Mouse (Mus musculus) lung, postnatal 0 days (tissue): ENCODE measurements around the gene Tub. TPM values are rescaled to one million over a fixed set of nuclear protein-coding genes. Genes with fewer than 3 reads are reported as not detected.

ENCODE experiments used
- ATAC-seq: fragments of 200-750 bp; cut with Nextera tagmentation; 2 replicates; pipeline ENCODE4 v1.8.0; 2017; ENCODE audit warnings: moderate library complexity
- DNase-seq: peaks from one replicate; pipeline ENCODE4 v3.0.0-alpha.2; 2016; ENCODE audit warnings: low spot score
- H3K27ac ChIP-seq: fragments of 300-500 bp; sonication (generic); 2 replicates; pipeline ENCODE4 v1.5.1; 2014; ENCODE audit warnings: antibody characterized with exemption, mild to moderate bottlenecking, low read length, mixed read lengths
- H3K27me3 ChIP-seq: fragments of 300-500 bp; sonication (generic); replicated peaks from 2 replicates; pipeline ENCODE4 v1.6.1; 2014; ENCODE audit warnings: low read length, mixed read lengths; ENCODE audit not compliant: insufficient read depth
- H3K36me3 ChIP-seq: fragments of 300-500 bp; sonication (generic); 2 replicates; pipeline ENCODE4 v1.6.1; 2014; ENCODE audit warnings: low read length, mixed read lengths; ENCODE audit not compliant: insufficient read depth
- H3K4me1 ChIP-seq: fragments of 300-500 bp; sonication (generic); 2 replicates; pipeline ENCODE4 v1.6.1; 2014; ENCODE audit warnings: antibody characterized with exemption, low read depth, low read length, mixed read lengths; ENCODE audit not compliant: insufficient read depth
- H3K4me2 ChIP-seq: fragments of 300-500 bp; sonication (generic); replicated peaks from 2 replicates; pipeline ENCODE4 v1.6.1; 2014; ENCODE audit warnings: low read depth, mild to moderate bottlenecking, low read length, moderate library complexity, mixed read lengths
- H3K4me3 ChIP-seq: fragments of 300-500 bp; sonication (generic); 2 replicates; pipeline ENCODE4 v1.5.1; 2014; ENCODE audit warnings: low read depth, low read length
- H3K9ac ChIP-seq: fragments of 300-500 bp; sonication (generic); replicated peaks from 2 replicates; pipeline ENCODE4 v1.6.1; 2014; ENCODE audit warnings: low read depth, mild to moderate bottlenecking
- H3K9me3 ChIP-seq: fragments of 300-500 bp; sonication (generic); 2 replicates; pipeline ENCODE4 v1.6.1; 2016; ENCODE audit warnings: low read length, mixed read lengths
- CTCF ChIP-seq: IDR thresholded peaks from 2 replicates; pipeline ENCODE4 v1.5.1; 2016; ENCODE audit warnings: antibody characterized with exemption, mild to moderate bottlenecking
- EP300 ChIP-seq: IDR thresholded peaks from 2 replicates; pipeline ENCODE4 v1.6.1; 2016; ENCODE audit warnings: antibody characterized with exemption, mild to moderate bottlenecking, control low read depth
- WGBS: fragments of 180-500 bp; shearing (Covaris S2); extraction: QIAGEN DNeasy Blood & Tissue Kit; methylation state at CpG from one replicate; pipeline ENCODE4 v1.1.7; 2014; 5-methylcytosine and 5-hydroxymethylcytosine counted together
- polyA plus RNA-seq: library from polyadenylated mRNA; unstranded; fragments of >200 nt; fragmentation: Nextera tagmentation; extraction: Ambion mirVana; gene quantifications from 2 replicates; pipeline ENCODE4 v1.2.1, GENCODE M21; 2015

Tub gene
- polyA plus RNA-seq, 1 experiment from 2014 or later: 0.38 TPM

GRCm38 (mm10) chr7:109059536-109059935 is 109.4 kb downstream of the Tub start:
- no peak for DNase-seq
- Histone ChIP-seq H3K27me3 (no peaks in the 10 kb centered on the region), H3K4me2 (no peak overlapping the region), H3K9me3 (no peaks in the 10 kb centered on the region), H3K4me3 (no peak overlapping the region), H3K9ac (no peak overlapping the region), H3K36me3 (no peaks in the 10 kb centered on the region), H3K27ac (no peak overlapping the region), H3K4me1 (no peaks in the 10 kb centered on the region)
- WGBS: 72% methylated on average over 4 of the region's 4 CpGs
- no peak for TF ChIP-seq CTCF
- no peak for TF ChIP-seq EP300
- ATAC-seq: no peak

- Histone ChIP-seq H3K27ac (no peak overlapping the region), H3K9me3 (no peaks in the 10 kb centered on the region), H3K4me2 (no peak overlapping the region), H3K4me3 (no peak overlapping the region), H3K4me1 (no peaks in the 10 kb centered on the region), H3K36me3 (no peaks in the 10 kb centered on the region), H3K27me3 (no peaks in the 10 kb centered on the region), H3K9ac (no peak overlapping the region)
- 65% methylated on average over 4 of the region's 4 CpGs for WGBS
- peak; percentile 1 for DNase-seq
- TF ChIP-seq CTCF: no peak
- no peak for TF ChIP-seq EP300
- ATAC-seq: no peak
Observed at GRCm38 (mm10) chr7:109069641-109070040, 119.5 kb downstream of the Tub start.

GRCm38 (mm10) chr7:109072326-109072725 is 122.2 kb downstream of the Tub start:
- DNase-seq (peak; percentile 3), ATAC-seq (no peak)
- no peak overlapping the region for H3K4me2 ChIP-seq
- no peak for TF ChIP-seq CTCF
- no peak for TF ChIP-seq EP300
- H3K27ac ChIP-seq: no peak overlapping the region
- no peaks in the 10 kb centered on the region for H3K9me3 ChIP-seq
- WGBS: 62% methylated on average over 5 of the region's 5 CpGs
- H3K27me3 ChIP-seq: no peaks in the 10 kb centered on the region
- H3K9ac ChIP-seq: no peak overlapping the region
- no peaks in the 10 kb centered on the region for H3K4me1 ChIP-seq
- no peak overlapping the region for H3K4me3 ChIP-seq
- no peaks in the 10 kb centered on the region for H3K36me3 ChIP-seq

- WGBS: 24% methylated on average over 12 of the region's 12 CpGs
- TF ChIP-seq EP300: no peak
- TF ChIP-seq CTCF: no peak
- DNase-seq: peak; percentile 47
Observed at GRCm38 (mm10) chr7:109082269-109083112, 132.4 kb downstream of the Tub start.

GRCm38 (mm10) chr7:109083113-109083812 is 133.1 kb downstream of the Tub start, which contains the start of gene Ric3:
Ric3 (minus strand) TSS chr7:109083331.
- no peaks in the 10 kb centered on the region for H3K4me1 ChIP-seq

More at GRCm38 (mm10) chr7:109082269-109083112, 132.4 kb downstream of the Tub start:
- Histone ChIP-seq H3K9ac (no peak overlapping the region), H3K27me3 (no peaks in the 10 kb centered on the region), H3K4me3 (peak overlapping the region; percentile 35), H3K27ac (no peak overlapping the region), H3K4me2 (peak overlapping the region; percentile 56), H3K9me3 (no peaks in the 10 kb centered on the region), H3K36me3 (no peaks in the 10 kb centered on the region), H3K4me1 (no peaks in the 10 kb centered on the region)
- no peak for ATAC-seq

GRCm38 (mm10) chr7:109083813-109084184 is 133.7 kb downstream of the Tub start:
- H3K4me1 ChIP-seq: no peaks in the 10 kb centered on the region
- no peak overlapping the region for H3K9ac ChIP-seq
- H3K27ac ChIP-seq: no peak overlapping the region
- no peak for ATAC-seq
- peak; percentile 3 for DNase-seq
- no peak for TF ChIP-seq EP300
- no peaks in the 10 kb centered on the region for H3K27me3 ChIP-seq
- no peak overlapping the region for H3K4me2 ChIP-seq
- WGBS: 56% methylated on average over 4 of the region's 4 CpGs
- H3K4me3 ChIP-seq: no peak overlapping the region
- H3K36me3 ChIP-seq: no peaks in the 10 kb centered on the region
- H3K9me3 ChIP-seq: no peaks in the 10 kb centered on the region

More at GRCm38 (mm10) chr7:109083113-109083812, 133.1 kb downstream of the Tub start, which contains the start of gene Ric3:
- WGBS: 5% methylated on average over 49 of the region's 50 CpGs
- Histone ChIP-seq H3K9me3 (no peaks in the 10 kb centered on the region), H3K4me2 (peak within 1 kb of the TSS; percentile 56), H3K27me3 (no peaks in the 10 kb centered on the region), H3K4me3 (peak within 1 kb of the TSS; percentile 35), H3K27ac (no peak within 1 kb of the TSS), H3K9ac (no peak within 1 kb of the TSS), H3K36me3 (no peaks in the 10 kb centered on the region)
- DNase-seq (peak; percentile 4), ATAC-seq (no peak)
- no peak for TF ChIP-seq EP300

Other genes with a start within 250 kb of the Tub start
- gene Olfr512, start 237.0 kb upstream of the Tub start, polyA plus RNA-seq: not detected in 2 replicates
- gene Olfr513, start 199.4 kb upstream of the Tub start, polyA plus RNA-seq: not detected in 2 replicates
- not detected in 2 replicates for gene Olfr514, start 124.3 kb upstream of the Tub start, polyA plus RNA-seq
- not detected in 2 replicates for gene Olfr516, start 99.8 kb upstream of the Tub start, polyA plus RNA-seq
- gene Olfr517, start 78.0 kb upstream of the Tub start, polyA plus RNA-seq: not detected in 2 replicates
- gene Olfr518, start 65.3 kb upstream of the Tub start, polyA plus RNA-seq: not detected in 2 replicates
- not detected in 2 replicates for gene Olfr519, start 55.9 kb upstream of the Tub start, polyA plus RNA-seq
- 0.27 and 0.31 TPM in 2 replicates for gene Nlrp10, start 20.2 kb upstream of the Tub start, polyA plus RNA-seq
- 80.1 and 83.6 TPM in 2 replicates for gene Eif3f, start 15.9 kb upstream of the Tub start, polyA plus RNA-seq
- 0.58 and 0.83 TPM in 2 replicates for gene Ric3, start 133.0 kb downstream of the Tub start, polyA plus RNA-seq
- gene Lmo1, start 224.9 kb downstream of the Tub start, polyA plus RNA-seq: 10.0 and 10.3 TPM in 2 replicates